Mouse (Mus musculus) brain, embryonic 18.5 days (tissue): ENCODE measurements around the gene Qtrt1.
A peak's percentile ranks its signal among the peaks of the same experiment; 100 is the strongest.

Experiments used
- DNase-seq: peaks from one replicate; pipeline ENCODE4 v3.0.0-alpha.2; 2012; ENCODE audit warnings: low read depth, low spot score

The Qtrt1 gene

GRCm38 (mm10) chr9:21411669-21412550 lies at the start of gene Qtrt1:
Gene Qtrt1, plus strand, starts transcription at chr9:21411837.
- peak; percentile 82 for DNase-seq

DNA sequence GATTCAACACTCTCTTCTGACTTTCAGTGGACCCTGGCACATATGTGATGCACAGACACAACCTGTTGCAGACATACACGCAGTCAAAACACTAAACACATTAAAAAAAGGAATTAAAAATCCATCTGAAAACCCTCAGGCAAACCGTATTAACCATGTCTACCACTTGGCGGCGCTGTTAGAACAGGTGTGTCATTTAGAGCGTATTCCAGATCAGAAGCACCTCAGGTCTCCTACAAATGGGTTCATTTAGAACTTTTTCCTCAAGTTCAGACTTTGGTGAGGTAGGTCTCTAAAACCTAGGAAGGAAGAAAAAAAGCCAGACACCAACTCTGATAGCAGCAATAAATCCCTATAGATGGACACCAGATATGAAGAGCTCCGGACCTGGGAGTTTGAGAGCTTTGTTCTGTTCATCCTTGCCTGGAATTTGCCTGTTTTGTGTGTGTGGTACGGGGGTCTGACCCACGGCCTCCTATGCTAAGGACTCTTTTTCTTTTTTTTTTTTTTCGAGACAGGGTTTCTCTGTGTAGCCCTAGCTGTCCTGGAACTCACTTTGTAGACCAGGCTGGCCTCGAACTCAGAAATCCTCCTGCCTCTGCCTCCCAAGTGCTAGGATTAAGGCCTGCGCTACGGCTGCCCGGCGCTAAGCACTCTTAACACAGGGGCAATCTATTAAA lies 45.0 kb upstream of the Qtrt1 start:
- DNase-seq = no peak

DNA sequence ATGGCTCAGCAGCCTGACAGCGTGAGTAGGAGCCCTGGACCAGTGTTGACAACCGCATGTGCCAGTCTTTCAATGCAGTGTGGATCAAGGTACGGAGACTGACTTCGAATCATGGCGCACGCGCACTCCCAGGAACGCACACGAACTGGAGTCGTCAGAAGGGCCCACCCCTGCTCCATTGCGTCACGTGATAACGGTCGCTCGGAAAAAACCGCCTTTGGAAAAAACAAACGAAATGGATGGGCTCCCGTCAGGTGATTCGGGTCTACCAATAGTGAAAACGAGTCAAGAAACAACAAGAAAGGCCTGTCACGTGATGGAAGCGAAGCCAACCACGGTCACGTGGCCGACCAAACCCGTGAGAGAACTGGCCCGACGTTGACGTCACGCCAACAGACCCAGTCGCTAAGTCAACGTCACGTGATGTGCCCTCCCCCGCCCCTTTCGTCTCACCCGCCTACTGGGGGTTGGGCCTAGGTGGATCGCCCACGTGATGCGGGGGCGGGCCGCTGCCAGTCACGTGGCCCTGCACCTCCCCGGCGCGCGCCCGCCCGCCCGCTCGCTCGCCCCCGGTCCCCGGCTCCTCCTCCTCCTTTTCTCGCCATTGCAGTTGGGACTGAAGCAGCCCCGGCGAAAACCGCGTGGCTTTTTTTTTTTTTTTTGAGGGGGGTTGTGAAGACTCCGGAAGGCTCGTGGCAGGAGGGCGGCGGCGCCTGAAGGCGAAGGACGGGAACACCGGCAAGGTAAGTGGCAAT lies 44.1 kb upstream of the Qtrt1 start, which contains the start of gene Ilf3:
Ilf3 (plus strand) TSS at position 515 of the 755 bp plus-strand sequence.
- DNase-seq = peak; percentile 100

DNA sequence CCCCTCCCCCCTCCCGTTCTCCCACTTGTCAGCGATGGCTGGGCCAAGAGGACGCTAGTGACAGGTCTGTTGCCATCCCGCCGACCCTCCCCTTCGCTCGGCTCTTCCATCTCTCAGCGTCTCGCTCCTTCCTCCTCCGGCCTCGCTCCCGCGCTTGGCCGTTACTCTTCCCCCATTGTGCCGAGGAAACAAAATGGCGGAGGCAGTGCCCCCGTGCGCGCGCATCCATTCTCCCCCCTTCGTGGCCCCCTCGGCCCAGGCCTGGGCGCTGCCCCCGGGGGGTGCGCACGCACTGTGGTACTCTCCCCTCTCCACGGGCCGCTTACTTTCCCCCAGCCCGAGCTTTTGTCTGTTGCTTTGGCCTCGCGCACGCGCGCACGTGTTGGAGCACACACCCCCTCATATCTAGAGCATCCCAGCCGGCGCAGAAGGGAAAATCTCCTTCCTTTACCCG lies 43.5 kb upstream of the Qtrt1 start:
- DNase-seq = peak; percentile 26

DNA sequence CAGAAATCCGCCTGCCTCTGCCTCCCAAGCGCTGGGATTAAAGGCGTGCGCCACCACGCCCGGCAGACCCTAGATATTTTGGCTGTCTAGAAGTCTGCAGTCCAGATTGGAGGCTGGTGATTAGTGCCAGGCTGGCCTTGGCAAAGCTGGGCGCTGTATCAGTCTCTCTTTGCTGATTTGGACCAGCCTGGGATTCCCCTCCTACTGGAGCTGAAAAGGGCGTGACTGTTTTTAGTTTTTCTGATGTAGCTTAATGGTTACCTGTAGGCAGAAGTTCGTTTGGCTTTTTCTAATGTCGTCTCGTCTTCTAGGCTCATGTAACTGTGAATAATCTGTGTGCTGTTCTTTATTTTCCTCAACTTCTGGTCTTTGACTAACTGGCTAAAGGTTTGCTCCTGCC lies 42.6 kb upstream of the Qtrt1 start:
- no peak for DNase-seq

DNA sequence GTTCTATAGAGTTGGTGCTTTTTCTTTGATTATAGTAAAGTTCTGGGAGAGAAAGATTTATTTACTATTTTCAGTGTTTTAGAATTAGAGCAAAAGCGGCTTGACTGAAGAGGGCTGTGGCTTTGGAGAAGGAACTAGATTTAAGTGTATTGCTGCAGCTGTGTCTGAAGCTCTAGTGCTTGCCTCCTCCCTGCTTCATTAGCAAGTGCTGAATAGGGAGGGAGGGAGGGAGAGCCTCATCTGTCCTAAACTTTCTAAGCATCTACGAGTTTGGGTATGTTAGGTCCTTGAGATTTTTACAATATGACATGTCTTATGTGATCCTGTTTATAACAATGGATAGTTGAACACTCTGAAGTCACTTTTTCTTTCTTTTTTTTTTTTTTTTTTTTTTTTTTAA lies 40.8 kb upstream of the Qtrt1 start:
- DNase-seq = no peak

DNA sequence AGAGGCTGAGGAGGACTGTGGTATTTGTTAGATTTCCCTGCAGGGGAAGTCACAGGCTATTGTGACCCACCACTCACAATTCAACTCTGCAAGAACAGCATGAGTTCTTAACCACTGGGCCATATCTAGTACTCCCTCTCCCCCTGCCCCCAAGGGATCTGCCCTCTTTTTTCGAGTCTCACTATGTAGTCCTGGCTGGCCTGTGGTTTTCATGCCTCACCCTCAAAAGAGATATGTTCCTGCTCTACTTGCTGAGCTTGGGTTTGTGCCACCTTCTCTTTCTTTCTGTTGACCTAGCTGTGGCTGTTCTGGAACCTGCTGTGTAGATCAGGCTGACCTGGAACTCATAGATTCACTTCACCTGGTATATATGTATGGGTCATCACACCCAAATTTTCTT lies 39.1 kb upstream of the Qtrt1 start:
- no peak for DNase-seq

- DNase-seq = no peak
These were observed 32.4 kb upstream of the Qtrt1 start for GRCm38 (mm10) chr9:21379195-21379594.

DNA sequence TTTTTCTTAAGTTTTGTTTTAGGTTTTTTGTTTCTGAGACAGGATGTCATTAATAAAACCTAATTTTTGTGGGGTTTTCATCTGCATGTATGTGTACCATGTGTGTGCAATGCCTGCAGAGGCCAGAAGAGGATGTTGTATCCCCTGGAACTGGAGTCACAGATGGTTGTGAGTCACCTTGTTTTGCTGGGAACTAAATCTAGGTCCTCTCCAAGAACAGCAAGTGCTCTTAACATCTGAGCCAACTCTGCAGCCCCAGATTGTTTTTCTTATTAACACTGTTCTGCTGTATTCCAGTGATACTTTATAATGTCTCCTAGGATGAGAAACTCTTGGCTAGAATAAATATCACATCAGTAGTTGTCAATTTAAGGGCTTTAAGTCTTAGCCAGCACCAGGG lies 30.8 kb upstream of the Qtrt1 start:
- DNase-seq = no peak

GRCm38 (mm10) chr9:21383966-21384365 lies 27.7 kb upstream of the Qtrt1 start:
- no peak for DNase-seq

GRCm38 (mm10) chr9:21392646-21393175 lies 18.9 kb upstream of the Qtrt1 start:
- no peak for DNase-seq

GRCm38 (mm10) chr9:21395692-21396091 lies 15.9 kb upstream of the Qtrt1 start:
- no peak for DNase-seq

DNA sequence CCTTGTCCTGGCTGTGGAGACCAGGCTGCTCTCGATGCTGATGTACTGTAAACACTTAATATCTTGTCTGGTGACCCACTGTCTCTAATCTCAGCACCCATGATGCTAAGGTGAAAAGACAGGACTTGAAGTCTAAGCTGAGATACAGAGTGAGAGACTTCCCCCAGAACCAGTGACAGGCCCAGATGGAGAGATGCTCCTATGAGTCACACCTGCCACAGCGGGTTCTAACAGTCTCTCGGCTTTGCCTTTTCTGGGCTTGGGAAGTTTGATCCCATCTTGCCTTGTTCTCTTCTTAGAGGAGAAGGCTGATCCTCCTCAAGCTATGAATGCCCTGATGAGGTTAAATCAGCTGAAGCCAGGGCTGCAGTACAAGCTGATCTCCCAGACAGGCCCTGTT lies 14.5 kb upstream of the Qtrt1 start:
- DNase-seq = no peak

DNA sequence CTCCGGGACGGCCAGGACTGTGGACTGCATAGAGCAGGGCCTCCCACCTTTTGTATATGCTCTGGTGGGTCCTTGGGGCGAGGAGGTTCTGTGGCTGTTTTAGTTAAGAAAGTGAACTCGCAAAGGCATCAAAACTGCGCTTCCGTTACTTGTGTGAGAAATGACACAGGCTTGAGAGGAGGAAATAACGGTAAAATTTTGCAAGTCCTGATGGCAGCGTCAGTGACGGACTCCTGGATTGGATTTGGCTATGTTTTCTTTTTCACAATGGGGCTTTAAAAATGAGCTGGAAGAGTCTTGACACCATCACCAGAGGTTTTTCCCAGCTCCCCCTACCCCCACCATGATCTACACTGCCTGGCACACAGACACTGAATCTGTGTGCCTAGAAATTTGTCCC lies 10.6 kb upstream of the Qtrt1 start:
- no peak for DNase-seq

DNA sequence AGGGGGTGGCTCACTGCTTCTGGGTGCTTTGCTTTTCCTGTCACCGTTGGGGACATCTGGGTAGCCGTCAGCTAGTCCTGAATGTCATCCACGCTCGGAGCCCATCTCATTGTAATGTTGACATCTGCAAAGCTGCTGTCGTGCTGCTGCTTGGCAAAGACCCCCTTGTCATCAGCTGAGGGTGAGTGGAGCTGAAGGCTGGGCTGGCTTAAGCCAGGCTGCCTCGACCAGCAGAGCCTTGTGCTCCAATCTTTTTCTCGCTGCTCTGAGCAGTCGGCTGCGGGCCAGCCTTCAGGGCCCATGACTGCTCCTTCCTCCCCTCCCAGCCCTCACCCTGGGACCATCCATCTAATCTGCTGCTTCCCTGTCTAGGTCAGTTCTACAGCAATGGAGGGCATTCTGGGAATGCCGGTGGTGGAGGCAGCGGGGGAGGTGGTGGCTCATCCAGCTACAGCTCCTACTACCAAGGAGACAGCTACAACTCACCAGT lies 8.8 kb upstream of the Qtrt1 start:
- no peak for DNase-seq

GRCm38 (mm10) chr9:21403745-21404144 lies 7.9 kb upstream of the Qtrt1 start:
- DNase-seq = no peak

DNA sequence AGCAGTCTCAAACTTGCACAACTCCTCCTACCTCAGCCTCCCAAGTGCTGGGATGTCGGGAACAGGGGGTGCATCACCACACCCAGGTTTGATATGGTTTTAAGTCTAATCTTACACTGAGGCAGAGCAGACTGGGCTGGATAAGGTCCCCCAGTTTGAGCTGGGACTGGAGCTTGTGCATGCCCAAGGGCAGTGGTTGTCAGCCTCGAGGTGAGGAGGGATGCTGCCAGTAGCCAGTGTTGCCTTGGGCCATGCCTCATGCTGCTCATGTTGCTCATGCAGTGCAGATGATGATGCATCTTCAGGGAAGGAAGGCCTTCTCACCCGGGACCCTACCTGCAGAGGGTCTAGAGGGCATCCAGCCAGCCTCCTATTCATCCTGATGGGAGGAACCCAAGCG lies 6.1 kb upstream of the Qtrt1 start:
- DNase-seq = no peak

DNA sequence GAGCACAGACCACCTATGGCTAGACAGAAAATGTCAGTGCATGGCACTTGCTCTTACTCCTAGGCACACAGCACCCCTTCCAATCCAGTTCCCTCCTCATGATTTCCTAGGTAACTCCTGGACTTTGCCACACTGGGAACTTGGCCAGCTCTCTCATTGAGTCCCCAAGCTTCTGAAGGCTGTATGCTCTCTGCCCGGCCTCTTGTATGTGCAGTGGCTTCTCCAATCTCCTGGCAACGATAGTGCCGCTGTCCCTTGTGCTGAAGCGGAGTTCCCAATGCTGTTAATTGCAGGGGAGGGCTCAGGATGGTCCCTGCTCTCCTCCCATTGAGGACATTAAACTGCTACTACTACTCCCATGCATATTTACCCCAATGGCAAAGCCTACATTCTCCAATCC lies 3.7 kb upstream of the Qtrt1 start:
- no peak for DNase-seq

DNA sequence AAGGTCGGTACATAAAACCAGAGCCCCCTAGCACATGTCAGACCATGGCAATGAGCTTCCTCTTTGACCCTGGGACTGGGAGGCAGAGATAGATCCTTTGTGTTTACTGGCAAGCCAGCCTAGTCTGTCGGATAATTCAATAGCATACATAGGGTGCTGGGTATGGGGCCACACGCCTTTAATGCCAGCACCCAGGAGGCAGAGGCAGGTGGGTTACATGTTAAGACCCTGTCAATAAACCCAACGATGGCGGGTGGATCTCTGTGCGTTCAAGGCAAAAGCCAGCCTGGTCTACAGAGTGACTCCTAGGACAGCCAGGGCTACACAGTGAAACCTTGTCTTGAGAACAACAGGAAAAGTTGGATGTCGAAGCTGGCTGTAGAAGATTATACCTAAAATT lies 3.0 kb upstream of the Qtrt1 start:
- no peak for DNase-seq

- DNase-seq = peak; percentile 40
These were observed 1.9 kb upstream of the Qtrt1 start for GRCm38 (mm10) chr9:21409592-21410317.

DNA sequence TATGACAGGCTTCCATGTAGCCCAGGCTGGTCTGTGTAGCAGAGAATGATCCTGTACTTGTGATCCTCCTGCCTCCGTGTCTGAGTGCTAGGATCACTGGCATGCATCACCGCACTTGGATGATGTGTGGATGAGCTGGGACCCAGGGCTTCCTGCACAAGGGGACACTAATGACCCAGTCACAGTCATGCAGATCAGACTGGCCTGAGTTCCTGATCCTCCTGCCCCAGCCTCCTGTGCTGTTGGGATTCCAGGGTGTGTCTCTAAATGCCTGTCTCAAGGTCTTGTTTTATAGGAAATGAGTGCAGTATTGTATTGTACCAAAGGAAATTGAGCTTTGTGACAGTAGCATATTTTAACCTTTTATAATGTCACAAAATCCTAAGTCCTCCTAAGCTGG lies 6.2 kb downstream of the Qtrt1 start:
- no peak for DNase-seq
